Mouse (Mus musculus) midbrain, embryonic 15.5 days (tissue): ENCODE data around the gene 1700042G07Rik. TPM values are rescaled to one million over a fixed set of nuclear protein-coding genes. Genes with fewer than 3 reads are reported as not detected.

Experiments
- ATAC-seq: fragments of 200-750 bp; cut with Nextera tagmentation; replicated peaks from 2 replicates; pipeline ENCODE4 v1.8.0; 2017; ENCODE audit warnings: moderate TSS enrichment
- H3K27ac ChIP-seq: fragments of 300-500 bp; sonication (generic); 2 replicates; pipeline ENCODE4 v1.5.1; 2015; ENCODE audit warnings: mild to moderate bottlenecking, inconsistent platforms
- H3K27me3 ChIP-seq: fragments of 300-500 bp; sonication (generic); replicated peaks from 2 replicates; pipeline ENCODE4 v1.6.1; 2015; ENCODE audit warnings: inconsistent platforms
- H3K36me3 ChIP-seq: fragments of 300-500 bp; sonication (generic); replicated peaks from 2 replicates; pipeline ENCODE4 v1.6.1; 2015; ENCODE audit warnings: inconsistent platforms
- H3K4me1 ChIP-seq: fragments of 300-500 bp; sonication (generic); 2 replicates; pipeline ENCODE4 v1.6.1; 2015; ENCODE audit warnings: inconsistent platforms
- H3K4me2 ChIP-seq: fragments of 300-500 bp; sonication (generic); 2 replicates; pipeline ENCODE4 v1.6.1; 2015; ENCODE audit warnings: inconsistent platforms, mild to moderate bottlenecking, moderate library complexity
- H3K4me3 ChIP-seq: fragments of 300-500 bp; sonication (generic); 2 replicates; pipeline ENCODE4 v1.5.1; 2015; ENCODE audit warnings: mild to moderate bottlenecking, inconsistent platforms
- H3K9ac ChIP-seq: fragments of 300-500 bp; sonication (generic); 2 replicates; pipeline ENCODE4 v1.6.1; 2015; ENCODE audit warnings: mild to moderate bottlenecking, inconsistent platforms
- H3K9me3 ChIP-seq: fragments of 300-500 bp; sonication (generic); 2 replicates; pipeline ENCODE4 v1.6.1; 2016; ENCODE audit warnings: inconsistent platforms
- WGBS: fragments of 180-500 bp; shearing (Covaris S2); methylation state at CpG from one replicate; pipeline ENCODE4 v1.1.7; 2015; ENCODE audit warnings: mixed read lengths; 5-methylcytosine and 5-hydroxymethylcytosine counted together
- polyA plus RNA-seq: library from polyadenylated mRNA; unstranded; fragments of >200 nt; fragmentation: Nextera tagmentation; extraction: Ambion mirVana; gene quantifications from 2 replicates; pipeline ENCODE4 v1.2.1, GENCODE M21; 2015

The 1700042G07Rik gene
- polyA plus RNA-seq, 1 experiment from 2014 or later = not detected

GRCm38 (mm10) chr4:116143891-116144717 lies 29.1 kb upstream of the 1700042G07Rik start:
- Histone ChIP-seq H3K27ac (no peak overlapping the region), H3K9me3 (no peaks in the 10 kb centered on the region), H3K4me1 (peaks cover 19% of the 10 kb centered on the region), H3K4me3 (peak overlapping the region; percentile 61), H3K36me3 (no peaks in the 10 kb centered on the region), H3K27me3 (no peaks in the 10 kb centered on the region; the same call in 1 of the 2 replicates), H3K9ac (peak overlapping the region; percentile 63), H3K4me2 (peak overlapping the region; percentile 93)
- ATAC-seq = peak; percentile 73
- WGBS = under 1% methylated on average over 42 of the region's 47 CpGs

DNA sequence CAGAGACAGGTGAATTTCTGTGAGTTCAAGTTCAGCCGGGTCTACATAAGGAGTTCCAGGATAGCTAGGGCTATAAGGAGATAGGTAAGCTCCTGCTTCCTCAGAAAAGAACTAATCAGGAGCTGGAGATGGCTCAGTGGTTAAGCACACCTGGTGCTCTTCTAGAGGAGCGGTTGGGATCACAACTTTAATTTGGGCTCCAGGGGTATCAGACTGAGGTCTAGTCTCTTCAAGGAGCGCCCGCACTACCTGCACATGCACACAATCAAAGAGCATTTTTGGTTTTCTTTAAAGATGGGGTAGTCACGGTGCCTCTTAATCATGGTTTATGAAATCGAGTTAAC lies 23.4 kb upstream of the 1700042G07Rik start:
- no peaks in the 10 kb centered on the region for H3K9me3 ChIP-seq
- H3K4me2 ChIP-seq = peak overlapping the region; percentile 55
- peak overlapping the region; percentile 90 for H3K9ac ChIP-seq
- no peaks in the 10 kb centered on the region; the same call in 1 of the 2 replicates for H3K27me3 ChIP-seq
- peak overlapping the region; percentile 87 for H3K27ac ChIP-seq
- peaks cover 17% of the 10 kb centered on the region for H3K4me1 ChIP-seq
- 20% methylated on average over 6 of the region's 6 CpGs for WGBS
- H3K36me3 ChIP-seq = peaks cover 18% of the 10 kb centered on the region; the same call in 1 of the 2 replicates
- H3K4me3 ChIP-seq = peak overlapping the region; percentile 75
- ATAC-seq = peak; percentile 41

- Histone ChIP-seq H3K27ac (peak overlapping the region; percentile 87), H3K9ac (peak overlapping the region; percentile 90), H3K4me3 (peak overlapping the region; percentile 75), H3K4me1 (peaks cover 14% of the 10 kb centered on the region), H3K4me2 (peak overlapping the region; percentile 55), H3K36me3 (peaks cover 24% of the 10 kb centered on the region; the same call in 1 of the 2 replicates), H3K9me3 (no peaks in the 10 kb centered on the region), H3K27me3 (no peaks in the 10 kb centered on the region)
- WGBS = under 1% methylated on average over 71 of the region's 73 CpGs
- peak; percentile 94 for ATAC-seq
Measured at GRCm38 (mm10) chr4:116150156-116150861, 22.9 kb upstream of the 1700042G07Rik start.

GRCm38 (mm10) chr4:116150862-116151221 lies 22.3 kb upstream of the 1700042G07Rik start:
- Histone ChIP-seq H3K27ac (peak overlapping the region; percentile 87; the same call in 1 of the 2 replicates), H3K4me1 (peaks cover 14% of the 10 kb centered on the region), H3K9me3 (no peaks in the 10 kb centered on the region), H3K4me3 (peak overlapping the region; percentile 75), H3K9ac (peak overlapping the region; percentile 90), H3K36me3 (peaks cover 29% of the 10 kb centered on the region), H3K4me2 (peak overlapping the region; percentile 55), H3K27me3 (no peaks in the 10 kb centered on the region)
- ATAC-seq = peak; percentile 35
- 17% methylated on average over 4 of the region's 4 CpGs for WGBS

- WGBS = 75% methylated on average over 6 of the region's 6 CpGs
Measured at GRCm38 (mm10) chr4:116151238-116151637, 21.9 kb upstream of the 1700042G07Rik start, which contains the start of gene Lurap1. Gene Lurap1 (minus strand): TSS chr4:116151338.

DNA sequence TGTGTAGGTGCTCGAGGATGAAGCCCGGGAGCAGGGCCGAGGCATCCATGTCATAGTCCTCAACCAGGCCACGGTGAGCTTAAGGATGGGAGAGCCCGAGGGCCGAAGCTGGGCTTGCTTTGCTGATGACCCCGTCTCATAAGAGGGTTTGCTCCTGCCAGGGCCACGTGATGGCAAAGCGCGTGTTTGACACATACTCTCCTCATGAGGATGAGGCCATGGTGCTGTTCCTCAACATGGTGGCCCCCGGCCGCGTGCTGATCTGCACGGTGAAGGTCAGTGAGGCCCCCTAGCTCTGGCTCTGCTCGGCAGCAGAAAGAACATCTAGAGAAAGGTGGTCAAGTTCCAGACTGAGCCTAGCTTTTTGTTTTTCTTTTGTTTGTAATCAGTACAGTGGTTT lies 20.5 kb upstream of the 1700042G07Rik start:
- WGBS = 96% methylated on average over 15 of the region's 15 CpGs
- no peaks in the 10 kb centered on the region for H3K9me3 ChIP-seq
- no peaks in the 10 kb centered on the region for H3K27me3 ChIP-seq
- ATAC-seq = no peak
- no peak overlapping the region for H3K4me3 ChIP-seq
- H3K4me2 ChIP-seq = no peak overlapping the region
- no peak overlapping the region for H3K9ac ChIP-seq
- H3K27ac ChIP-seq = no peak overlapping the region
- peaks cover 14% of the 10 kb centered on the region for H3K4me1 ChIP-seq
- peaks cover 41% of the 10 kb centered on the region for H3K36me3 ChIP-seq

More at GRCm38 (mm10) chr4:116151238-116151637, 21.9 kb upstream of the 1700042G07Rik start, which contains the start of gene Lurap1:
- Histone ChIP-seq H3K9ac (peak within 1 kb of the TSS; percentile 90), H3K27me3 (no peaks in the 10 kb centered on the region), H3K4me1 (peaks cover 14% of the 10 kb centered on the region), H3K4me3 (peak within 1 kb of the TSS; percentile 75), H3K36me3 (peaks cover 33% of the 10 kb centered on the region), H3K27ac (peak within 1 kb of the TSS; percentile 87), H3K9me3 (no peaks in the 10 kb centered on the region), H3K4me2 (peak within 1 kb of the TSS; percentile 55)
- ATAC-seq = no peak

GRCm38 (mm10) chr4:116157882-116158281 lies 15.3 kb upstream of the 1700042G07Rik start:
- peaks cover 49% of the 10 kb centered on the region for H3K36me3 ChIP-seq
- no peaks in the 10 kb centered on the region for H3K4me1 ChIP-seq
- H3K27me3 ChIP-seq = no peaks in the 10 kb centered on the region
- WGBS = 96% methylated on average over 2 of the region's 2 CpGs
- no peak overlapping the region for H3K27ac ChIP-seq
- H3K9me3 ChIP-seq = no peaks in the 10 kb centered on the region
- H3K9ac ChIP-seq = no peak overlapping the region
- no peak overlapping the region for H3K4me3 ChIP-seq
- ATAC-seq = no peak
- no peak overlapping the region for H3K4me2 ChIP-seq

DNA sequence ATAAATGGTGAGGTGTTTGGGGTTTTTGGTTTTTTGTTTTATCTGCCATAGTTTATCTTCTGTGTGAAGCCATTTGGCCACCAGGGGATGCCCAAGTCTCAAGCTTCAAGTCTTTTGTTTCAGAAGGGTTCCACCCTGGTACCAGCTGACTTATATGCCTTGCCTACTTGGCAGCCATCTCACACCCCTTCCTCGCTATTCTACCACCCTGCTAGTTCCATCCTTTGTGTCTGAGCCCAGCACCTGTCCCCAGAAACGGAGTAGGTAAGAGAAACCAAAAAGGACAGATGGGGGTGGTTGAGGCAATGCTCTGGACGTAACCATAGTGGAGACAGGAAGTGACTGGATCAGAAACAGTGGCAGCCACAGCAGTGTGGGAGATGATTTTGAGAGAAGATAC lies 13.3 kb upstream of the 1700042G07Rik start:
- H3K36me3 ChIP-seq = peaks cover 33% of the 10 kb centered on the region
- ATAC-seq = peak; percentile 61

DNA sequence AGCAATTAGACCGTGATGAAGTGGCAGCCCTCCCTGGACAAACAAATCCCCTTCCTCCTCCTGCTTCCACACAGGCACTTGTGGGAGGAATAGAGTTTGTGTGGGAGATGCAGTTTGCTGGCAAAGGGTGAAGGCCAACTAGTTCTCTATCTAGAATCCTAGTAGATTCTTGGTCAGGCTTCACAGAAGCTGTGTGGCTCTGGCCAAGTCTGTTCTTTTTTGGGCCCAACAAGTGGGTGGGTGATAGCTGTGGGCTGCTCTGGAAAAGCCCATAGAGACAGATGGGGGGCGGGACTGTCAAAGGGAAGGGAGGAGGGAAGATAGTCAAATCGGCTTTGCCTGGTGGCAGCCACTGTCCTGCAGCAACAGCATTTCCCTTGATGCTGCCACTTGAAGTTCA lies 12.4 kb upstream of the 1700042G07Rik start:
- Histone ChIP-seq H3K4me1 (no peaks in the 10 kb centered on the region), H3K27me3 (no peaks in the 10 kb centered on the region), H3K4me3 (no peak overlapping the region), H3K4me2 (no peak overlapping the region), H3K9ac (no peak overlapping the region), H3K36me3 (peaks cover 24% of the 10 kb centered on the region), H3K27ac (no peak overlapping the region), H3K9me3 (no peaks in the 10 kb centered on the region)
- ATAC-seq = no peak
- 93% methylated on average over 3 of the region's 3 CpGs for WGBS

More for the DNA sequence above, 13.3 kb upstream of the 1700042G07Rik start:
- no peaks in the 10 kb centered on the region for H3K4me1 ChIP-seq
- H3K27ac ChIP-seq = 0 out of 2 replicates have a peak overlapping the region, but pooled peaks have one; percentile 29
- no peaks in the 10 kb centered on the region for H3K9me3 ChIP-seq
- H3K9ac ChIP-seq = no peak overlapping the region
- H3K27me3 ChIP-seq = no peaks in the 10 kb centered on the region
- no peak overlapping the region for H3K4me2 ChIP-seq
- no peak overlapping the region for H3K4me3 ChIP-seq
- WGBS = 71% methylated on average over 3 of the region's 3 CpGs

GRCm38 (mm10) chr4:116162142-116162541 lies 11.0 kb upstream of the 1700042G07Rik start:
- H3K4me2 ChIP-seq = no peak overlapping the region
- H3K4me1 ChIP-seq = no peaks in the 10 kb centered on the region
- peaks cover 12% of the 10 kb centered on the region; the same call in 1 of the 2 replicates for H3K36me3 ChIP-seq
- no peak overlapping the region for H3K4me3 ChIP-seq
- no peaks in the 10 kb centered on the region for H3K9me3 ChIP-seq
- 84% methylated on average over 4 of the region's 4 CpGs for WGBS
- H3K27ac ChIP-seq = no peak overlapping the region
- no peak overlapping the region for H3K9ac ChIP-seq
- no peaks in the 10 kb centered on the region for H3K27me3 ChIP-seq
- no peak for ATAC-seq

GRCm38 (mm10) chr4:116164759-116165554 lies 8.2 kb upstream of the 1700042G07Rik start:
- no peak overlapping the region for H3K9ac ChIP-seq
- no peak overlapping the region for H3K4me3 ChIP-seq
- 0 out of 2 replicates have a peak, but pooled peaks cover 2% of the 10 kb centered on the region for H3K36me3 ChIP-seq
- H3K27ac ChIP-seq = no peak overlapping the region
- WGBS = 94% methylated on average over 2 of the region's 2 CpGs
- H3K4me1 ChIP-seq = no peaks in the 10 kb centered on the region
- no peak for ATAC-seq
- H3K9me3 ChIP-seq = no peaks in the 10 kb centered on the region
- no peak overlapping the region for H3K4me2 ChIP-seq
- no peaks in the 10 kb centered on the region for H3K27me3 ChIP-seq
